Mouse (Mus musculus) mouse embryonic stem cell (cell line): ENCODE results near the gene Gjb2.

ENCODE experiments used
- in situ Hi-C, 2 experiments: fragments of 300-500 bp; cut with MboI; formaldehyde crosslinking; loops; 1 replicate in 1 of 2; 3 replicates in 1 of 2; pipeline ENCODE4 v1.14.3; 2019 to 2020; ENCODE audit warnings: low sequenced_read_pairs in 2 of 2, low pct_unique_long_range_greater_than_20kb in 1 of 2, mixed read lengths in 1 of 2; ENCODE audit not compliant: unreplicated experiment in 1 of 2

Gjb2 gene

GRCm38 (mm10) chr14:57084180-57084668, 20.3 kb downstream of the Gjb2 start:
- in situ Hi-C loops = loop anchor here in 1 of 2 experiments (10.0 kb wide), 1 partner anchor 261 kb away; no protein-coding TSS in a partner anchor

DNA sequence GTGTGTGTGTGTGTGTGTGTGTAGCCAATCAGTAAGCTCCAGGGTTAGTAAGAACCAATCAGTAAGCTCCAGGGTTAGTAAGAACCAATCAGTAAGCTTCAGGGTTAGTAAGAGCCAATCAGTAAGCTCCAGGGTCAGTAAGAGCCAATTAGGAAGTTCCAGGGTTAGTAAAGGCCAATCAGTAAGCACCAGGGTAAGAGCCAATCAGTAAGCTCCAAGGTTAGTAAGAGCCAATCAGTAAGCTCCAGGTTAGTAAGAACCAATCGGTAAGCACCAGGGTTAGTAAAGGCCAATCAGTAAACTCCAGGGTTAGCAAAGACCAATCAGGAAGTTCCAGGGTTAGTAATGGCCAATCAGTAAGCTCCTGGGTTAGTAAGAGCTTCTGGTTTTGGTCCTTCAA, 21.6 kb downstream of the Gjb2 start:
- in situ Hi-C loops = loop anchor here in 1 of 2 experiments (10.0 kb wide), 1 partner anchor 262 kb away; no protein-coding TSS in a partner anchor

GRCm38 (mm10) chr14:57075537-57075936, 29.0 kb downstream of the Gjb2 start:
- in situ Hi-C loops = no loop called here

- in situ Hi-C loops = loop anchor here (10.0 to 25.0 kb wide), 3 partner anchors 95 to 708 kb away; partner anchors contain the start of gene Atp12a (in 1 of the 2)
Measured at GRCm38 (mm10) chr14:57069906-57070305, 34.6 kb downstream of the Gjb2 start.

DNA sequence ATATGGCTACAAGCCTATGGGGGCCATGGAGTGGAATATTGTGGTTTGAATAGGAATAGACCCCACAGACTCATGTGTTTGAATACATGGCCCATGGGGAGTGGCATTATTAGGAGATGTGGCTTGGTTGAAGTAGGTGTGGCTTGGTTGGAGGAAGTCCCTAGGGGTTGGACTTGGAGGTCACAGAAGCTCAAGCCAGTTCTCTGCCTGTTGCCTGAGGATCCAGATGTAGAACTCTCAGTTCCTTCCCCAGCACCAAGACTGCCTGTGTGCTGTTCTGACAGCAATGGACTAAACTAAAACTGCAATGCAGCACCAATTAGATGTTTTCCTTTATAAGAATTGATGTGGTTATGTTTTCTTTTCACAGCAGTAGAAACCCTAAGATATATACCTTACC, 38.4 kb downstream of the Gjb2 start:
- in situ Hi-C loops = loop anchor here (10.0 to 25.0 kb wide), 3 partner anchors 91 to 704 kb away; partner anchors contain the start of gene Atp12a (in 1 of the 2)

- in situ Hi-C loops = loop anchor here (10.0 to 25.0 kb wide), 3 partner anchors 85 to 698 kb away; partner anchors contain the start of gene Atp12a (in 1 of the 2)
Measured at GRCm38 (mm10) chr14:57060052-57060451, 44.5 kb downstream of the Gjb2 start.

DNA sequence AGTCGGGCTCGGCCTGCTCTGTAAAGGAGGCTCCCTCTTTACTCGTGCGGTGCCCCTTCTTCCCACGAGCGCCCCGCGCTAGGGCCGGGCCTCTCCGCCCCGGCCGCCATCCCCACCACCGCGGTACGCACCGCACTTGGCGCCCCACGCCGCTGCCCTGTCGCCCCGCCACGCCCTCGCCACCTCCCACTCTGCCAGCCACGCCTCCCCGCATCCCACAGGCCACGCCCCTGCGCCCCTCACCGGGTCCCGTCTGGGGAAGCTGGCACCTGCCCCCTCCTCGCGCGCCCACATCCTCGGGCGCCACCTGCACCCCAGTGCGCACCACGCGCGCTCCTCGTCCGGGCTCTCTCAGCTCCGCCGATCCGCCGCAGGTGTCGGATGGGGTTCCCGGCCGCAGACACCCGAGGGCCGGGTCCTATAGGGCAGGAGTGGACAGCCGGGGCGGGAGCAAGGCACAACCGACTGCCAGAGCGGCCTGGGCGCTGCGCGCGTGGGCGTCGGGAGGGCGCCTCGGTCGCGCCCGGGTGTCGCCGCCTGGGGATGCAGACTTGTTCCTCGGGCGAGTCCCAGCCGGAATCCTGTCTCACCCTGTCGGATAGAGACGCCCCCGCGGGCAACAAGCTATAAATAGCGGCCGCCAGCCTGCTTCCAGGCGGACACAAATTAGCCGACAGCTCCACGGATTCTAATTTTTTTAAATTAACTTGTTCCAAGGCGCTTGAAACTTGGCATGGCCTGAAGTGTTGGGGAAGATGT, 46.8 kb downstream of the Gjb2 start, which contains the start of gene Gja3:
Gja3 (minus strand) TSS at position 538 of the 759 bp plus-strand sequence.
- in situ Hi-C loops = loop anchor here (25.0 kb wide), 2 partner anchors 670 to 695 kb away; partner anchors contain the start of gene Atp12a (in 1 of the 2)

- in situ Hi-C loops = loop anchor here (25.0 kb wide), 2 partner anchors 670 to 695 kb away; partner anchors contain the start of gene Atp12a (in 1 of the 2)
Measured at GRCm38 (mm10) chr14:57057204-57057562, 47.3 kb downstream of the Gjb2 start.

GRCm38 (mm10) chr14:57052713-57053112, 51.8 kb downstream of the Gjb2 start:
- in situ Hi-C loops = loop anchor here (5.0 to 25.0 kb wide), 3 partner anchors 80 to 690 kb away; partner anchors contain the start of gene Atp12a (in 1 of the 2)
